Mouse (Mus musculus) layer of hippocampus, adult 11-12 months (tissue): ENCODE measurements at regions not wholly inside any gene's neighbourhood (a gene's known extent, or its start where the extent isn't known, plus 50 kb on each side); places are given as distances from the start of the nearest gene placed in this dataset.
A peak's percentile ranks its signal among the peaks of the same experiment; 100 is the strongest.

ENCODE experiments used
- DNase-seq: peaks from one replicate; pipeline ENCODE4 v3.0.0; 2022; ENCODE audit warnings: low spot score

GRCm38 (mm10) chr6:78599751-78600150 lies 131.1 kb upstream of the Reg3g start:
- no peak for DNase-seq

GRCm38 (mm10) chr6:78570000-78570597 lies 101.4 kb upstream of the Reg3g start:
- DNase-seq: no peak

GRCm38 (mm10) chr6:78553008-78553698 lies 84.5 kb upstream of the Reg3g start:
- peak; percentile 65 for DNase-seq

- peak; percentile 16 for DNase-seq
Observed at GRCm38 (mm10) chr6:78552353-78552698, 83.7 kb upstream of the Reg3g start.

GRCm38 (mm10) chr6:78551666-78552352 lies 83.1 kb upstream of the Reg3g start:
- DNase-seq: peak; percentile 12

GRCm38 (mm10) chr6:78548476-78548875 lies 79.8 kb upstream of the Reg3g start:
- DNase-seq: peak; percentile 55

GRCm38 (mm10) chr6:78547721-78548120 lies 79.0 kb upstream of the Reg3g start:
- no peak for DNase-seq

- DNase-seq: peak; percentile 84
Observed at GRCm38 (mm10) chr6:78544238-78544637, 75.6 kb upstream of the Reg3g start.

GRCm38 (mm10) chr6:78537476-78537875 lies 68.8 kb upstream of the Reg3g start:
- DNase-seq: no peak

- DNase-seq: no peak
Observed at GRCm38 (mm10) chr6:78526986-78527762, 58.5 kb upstream of the Reg3g start.
